Mouse (Mus musculus) heart, postnatal 4 days (tissue): ENCODE results near the gene Cdc37. TPM values are rescaled to one million over a fixed set of nuclear protein-coding genes. Genes with fewer than 3 reads are reported as not detected.
A peak's percentile ranks its signal among the peaks of the same experiment; 100 is the strongest.
"Not testable (repeated sequence)": the region's sequence is repeated elsewhere in the genome, so short reads cannot be mapped to it uniquely, and the experiment has no call there.

Source experiments
- DNase-seq: peaks from one replicate; pipeline ENCODE4 v3.0.0; 2021
- total RNA-seq, 2 experiments: library from RNA; stranded (reverse); gene quantifications; 2 replicates each; pipeline ENCODE4 v1.2.3; 2021

The Cdc37 gene
- 100 to 1,000 TPM; 145 to 158 TPM for total RNA-seq

DNA sequence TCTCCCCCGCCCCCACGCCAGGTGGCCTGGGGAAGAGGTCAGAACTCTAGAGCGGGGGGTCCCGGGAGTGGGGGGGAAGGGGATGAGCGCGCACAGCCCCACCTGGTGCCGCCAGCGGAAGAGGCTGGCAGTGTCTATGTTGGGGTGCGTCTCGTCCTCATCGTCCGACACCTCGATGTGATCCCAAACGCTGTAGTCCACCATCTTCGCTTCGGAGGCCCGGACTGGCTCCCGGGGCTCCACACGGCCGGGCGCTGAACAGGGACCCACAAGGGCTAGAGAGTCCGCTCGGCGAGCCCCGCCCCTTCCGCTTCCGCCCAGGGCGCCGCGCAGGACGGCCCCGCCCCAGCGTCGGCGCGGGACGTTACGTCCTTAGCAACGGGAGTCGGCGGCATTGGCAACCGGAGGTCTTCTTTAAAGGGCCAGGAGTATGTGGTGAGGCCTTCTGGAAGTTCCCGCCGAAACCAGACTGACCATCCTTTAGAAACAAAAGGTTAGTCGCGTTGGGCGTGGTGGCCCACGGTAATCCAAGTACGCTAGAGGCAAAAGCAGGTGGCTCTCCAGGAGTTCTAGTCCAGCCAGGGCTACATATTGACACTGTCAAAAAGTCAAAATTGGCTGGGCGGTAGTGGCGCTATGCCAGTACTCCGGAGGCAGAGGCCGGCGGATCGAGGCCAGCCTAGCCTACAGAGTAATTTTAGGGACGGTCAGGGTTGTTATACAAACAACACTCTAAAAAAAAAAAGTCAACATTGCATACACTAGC lies at the start of gene Cdc37:
TSS of gene Cdc37 (minus strand) at position 329 of the 766 bp plus-strand sequence.
- peak; percentile 95 for DNase-seq

DNA sequence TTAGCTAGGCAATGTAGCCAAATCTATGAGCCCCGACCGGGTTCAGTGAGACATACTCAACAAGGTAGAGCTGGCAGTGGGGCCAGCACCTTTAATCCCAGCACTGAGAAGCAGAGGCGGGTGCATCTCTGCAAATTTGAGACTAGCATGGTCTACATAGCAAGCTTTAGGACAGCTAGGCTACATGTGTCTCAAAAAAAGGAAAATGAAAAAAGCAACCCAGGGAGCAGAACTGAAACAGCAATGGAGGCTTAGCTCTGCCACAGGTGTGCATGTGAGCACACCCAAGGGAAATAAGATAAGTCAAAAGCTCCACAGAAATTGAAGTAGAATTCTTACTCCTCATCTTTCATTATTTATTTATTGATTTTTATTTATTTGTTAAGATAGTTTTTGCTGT lies 49.2 kb upstream of the Cdc37 start:
- no peak for DNase-seq

DNA sequence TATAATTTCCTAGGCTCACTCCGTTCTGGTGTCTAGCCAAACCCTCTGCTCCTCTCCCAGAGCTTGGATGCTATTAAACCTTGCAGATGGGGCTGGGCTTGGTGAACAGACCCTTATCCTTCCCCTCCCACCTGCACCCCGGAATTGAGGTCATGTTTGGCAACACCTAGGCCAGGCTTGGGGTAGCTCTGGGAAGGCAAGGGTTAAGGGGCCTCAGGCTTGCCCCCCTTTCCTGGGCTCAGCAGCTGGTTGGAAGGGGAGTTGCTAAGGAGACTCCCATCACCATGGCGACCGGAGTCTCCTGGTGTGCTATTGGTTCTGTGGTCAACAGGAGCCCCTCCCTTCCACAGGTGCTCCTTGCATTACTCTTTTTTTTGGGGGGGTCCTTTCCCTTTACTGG lies 48.2 kb upstream of the Cdc37 start:
- DNase-seq = no peak

DNA sequence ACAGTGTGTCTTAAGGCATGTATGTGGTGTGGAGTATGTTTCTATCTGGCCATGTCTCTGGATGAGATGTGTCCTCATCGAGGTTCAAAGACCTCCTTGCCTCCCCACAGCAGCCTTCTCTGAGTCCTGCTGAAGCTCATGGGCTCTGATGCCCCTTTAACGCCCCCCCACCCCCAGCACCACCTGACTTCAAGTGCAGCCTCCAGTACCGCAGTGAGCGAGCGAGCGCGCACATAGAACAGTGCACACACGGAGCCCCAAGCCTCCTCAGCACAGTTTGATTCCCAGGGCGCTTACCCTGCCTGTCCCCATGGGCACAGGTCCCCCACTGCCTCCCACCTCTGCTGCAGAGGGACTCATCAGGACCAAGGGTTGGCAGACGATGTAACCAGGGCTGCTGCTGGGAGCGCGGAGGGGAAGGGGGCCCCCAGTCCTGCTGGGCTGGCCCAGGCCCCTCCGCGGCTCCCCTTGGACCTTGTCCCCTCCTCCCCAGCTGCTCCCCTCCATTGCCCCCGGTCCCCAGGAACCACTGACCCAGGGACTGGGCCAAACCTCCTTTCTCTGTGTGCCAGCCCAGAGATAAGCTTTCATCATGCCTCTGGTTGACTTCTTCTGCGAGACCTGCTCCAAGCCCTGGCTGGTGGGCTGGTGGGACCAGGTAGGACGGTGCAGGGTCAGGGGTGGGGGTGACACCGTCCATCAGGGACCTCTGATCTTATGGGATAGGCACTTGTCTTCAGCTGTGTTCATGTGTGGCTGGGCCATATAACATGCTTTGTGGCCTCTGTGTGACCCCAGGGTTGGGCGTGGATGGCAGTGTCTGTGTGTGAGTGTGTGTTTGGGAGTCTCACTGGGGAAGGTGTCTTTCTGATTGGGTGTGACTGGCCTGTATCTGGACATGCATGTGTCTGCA lies 47.0 kb upstream of the Cdc37 start:
- DNase-seq = no peak

DNA sequence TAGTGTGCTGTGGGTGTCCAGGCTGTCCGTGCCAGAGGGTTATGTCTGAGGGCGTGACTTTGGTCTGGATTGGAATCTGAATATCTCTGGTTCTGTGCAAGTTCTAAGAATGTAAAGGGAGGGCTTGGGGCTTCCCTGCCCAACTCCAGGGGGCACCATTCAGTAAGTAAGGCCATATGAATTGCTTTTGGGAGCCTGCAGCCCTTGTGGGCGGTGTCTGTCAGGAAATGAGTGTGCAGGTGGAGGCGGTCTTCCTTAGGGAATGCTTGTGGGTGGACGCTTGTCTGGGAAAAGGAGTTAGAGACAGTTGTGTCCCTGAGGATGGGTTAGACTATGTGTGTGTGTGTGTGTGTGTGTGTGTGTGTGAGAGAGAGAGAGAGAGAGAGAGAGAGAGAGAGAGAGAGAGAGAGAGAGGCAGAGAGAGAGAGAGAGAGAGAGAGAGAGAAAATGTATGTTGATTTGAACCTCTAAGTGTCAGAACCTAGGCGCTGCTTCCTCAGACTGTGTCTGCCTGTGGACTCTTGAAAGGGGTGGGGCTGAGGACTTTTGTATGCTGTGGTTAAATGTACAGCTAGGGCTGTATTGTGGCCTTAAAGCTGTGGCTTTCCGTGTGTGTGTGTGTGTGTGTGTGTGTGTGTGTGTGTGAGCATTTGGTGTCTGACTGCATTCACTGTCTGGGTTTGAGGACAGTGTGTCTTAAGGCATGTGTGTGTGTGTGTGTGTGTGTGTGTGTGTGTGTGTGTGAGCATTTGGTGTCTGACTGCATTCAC lies 46.1 kb upstream of the Cdc37 start:
- not testable (repeated sequence) for DNase-seq

DNA sequence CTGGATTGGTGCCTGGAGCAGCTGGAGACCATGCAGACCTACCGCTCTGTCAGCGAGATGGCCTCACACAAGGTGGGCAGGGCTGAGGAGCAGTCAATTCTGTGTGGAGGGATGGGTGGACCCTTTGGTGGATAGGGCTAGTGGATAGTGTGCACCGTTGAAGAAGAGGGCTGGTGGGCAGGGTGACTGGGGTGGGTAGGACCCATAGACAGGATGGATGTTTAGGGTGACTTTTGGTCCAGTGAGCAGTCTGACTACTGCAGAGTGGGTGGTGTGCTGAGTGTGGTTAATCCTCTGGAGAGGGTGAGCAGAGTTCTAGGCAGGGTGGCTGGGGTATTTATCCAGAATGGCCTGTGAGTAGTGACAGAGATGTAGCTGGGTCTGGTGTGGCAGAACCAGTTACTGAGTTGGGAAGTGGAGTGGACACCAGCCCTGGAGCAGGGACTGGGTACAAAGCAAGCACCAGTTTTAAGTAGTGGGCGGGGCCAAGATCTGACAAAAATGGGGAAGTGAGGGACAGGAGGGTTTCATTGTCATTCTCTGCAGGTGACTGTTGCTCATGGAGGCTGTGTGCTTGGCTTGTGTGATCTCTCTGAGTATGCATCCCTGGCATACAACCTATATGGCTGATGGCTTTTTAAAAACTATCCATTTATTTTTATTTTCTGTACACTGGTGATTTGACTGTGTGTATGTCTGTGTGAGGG lies 45.2 kb upstream of the Cdc37 start:
- DNase-seq = no peak

DNA sequence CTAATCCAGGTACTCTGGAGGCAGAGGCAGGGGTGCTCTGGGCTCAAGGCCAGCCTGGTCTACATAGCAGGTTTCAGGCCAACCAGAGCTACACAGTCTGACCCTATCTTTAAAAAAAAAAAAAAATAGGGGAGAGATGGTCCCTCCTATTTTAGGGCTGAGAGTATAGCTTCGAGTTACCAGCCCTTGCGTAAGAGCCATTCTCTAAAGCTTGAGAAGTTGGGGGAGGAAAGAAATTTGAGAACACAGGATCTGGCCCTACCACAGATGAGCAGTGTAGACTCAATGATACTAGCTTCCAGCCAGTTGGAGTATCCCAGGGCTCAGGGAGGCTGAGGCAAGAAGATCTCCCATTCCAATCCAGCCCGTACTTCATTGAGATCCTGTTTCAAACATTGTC lies 44.0 kb upstream of the Cdc37 start:
- no peak for DNase-seq

DNA sequence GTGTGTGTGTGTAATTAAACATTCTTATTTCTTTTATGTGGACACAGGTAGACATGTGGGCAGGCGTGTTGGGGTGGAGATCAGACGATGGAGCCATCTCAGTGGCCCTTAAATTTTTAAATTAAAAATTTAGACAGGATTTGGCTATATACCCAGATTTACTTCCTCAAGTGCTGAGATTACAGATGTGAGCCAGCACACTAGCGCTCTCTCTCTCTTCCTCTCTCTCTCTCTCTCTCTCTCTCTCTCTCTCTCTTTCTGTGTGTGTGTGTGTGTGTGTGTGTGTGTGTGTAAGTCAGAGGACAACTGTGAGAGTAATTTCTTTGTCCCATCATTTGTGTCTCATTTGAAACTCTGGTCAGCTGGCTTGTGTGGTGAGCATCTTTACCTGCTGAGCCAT lies 40.9 kb upstream of the Cdc37 start:
- DNase-seq = no peak

DNA sequence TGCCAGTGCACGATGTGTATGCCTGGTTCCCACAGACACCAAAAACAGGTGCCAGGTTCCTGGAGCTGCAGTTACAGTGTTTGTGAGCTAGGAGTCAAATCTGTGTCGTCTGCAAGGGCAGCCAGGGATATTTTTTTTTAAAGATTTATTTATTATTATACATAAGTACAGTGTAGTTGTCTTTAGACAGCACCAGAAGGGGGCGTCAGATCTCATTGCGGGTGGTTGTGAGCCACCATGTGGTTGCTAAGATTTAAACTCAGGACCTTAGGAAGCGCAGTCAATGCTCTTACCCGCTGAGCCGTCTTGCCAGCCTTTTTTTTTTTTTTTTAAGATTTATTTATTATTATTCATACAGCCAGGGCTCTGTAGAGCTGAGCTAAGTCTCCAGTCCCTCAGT lies 40.1 kb upstream of the Cdc37 start:
- DNase-seq = no peak

DNA sequence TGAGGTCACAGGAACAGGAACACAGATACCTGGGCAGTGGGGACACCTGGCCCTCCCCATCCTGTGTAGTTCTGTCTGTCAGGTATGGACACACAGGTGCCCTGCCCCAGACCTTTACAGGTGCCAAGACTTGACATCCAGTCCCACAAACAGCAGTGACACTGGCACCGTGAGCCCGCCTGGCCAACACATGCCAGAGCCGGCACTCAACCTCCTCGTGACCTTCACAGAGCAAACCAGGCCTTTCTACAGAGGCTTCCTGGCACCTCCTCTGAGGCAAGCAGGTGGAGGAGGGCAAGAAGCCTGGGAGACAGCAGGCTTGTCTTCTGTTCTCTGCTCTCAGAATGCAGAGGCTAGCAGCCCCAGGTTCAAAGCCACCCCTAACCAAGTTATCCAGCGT lies 35.7 kb upstream of the Cdc37 start:
- peak; percentile 39 for DNase-seq

DNA sequence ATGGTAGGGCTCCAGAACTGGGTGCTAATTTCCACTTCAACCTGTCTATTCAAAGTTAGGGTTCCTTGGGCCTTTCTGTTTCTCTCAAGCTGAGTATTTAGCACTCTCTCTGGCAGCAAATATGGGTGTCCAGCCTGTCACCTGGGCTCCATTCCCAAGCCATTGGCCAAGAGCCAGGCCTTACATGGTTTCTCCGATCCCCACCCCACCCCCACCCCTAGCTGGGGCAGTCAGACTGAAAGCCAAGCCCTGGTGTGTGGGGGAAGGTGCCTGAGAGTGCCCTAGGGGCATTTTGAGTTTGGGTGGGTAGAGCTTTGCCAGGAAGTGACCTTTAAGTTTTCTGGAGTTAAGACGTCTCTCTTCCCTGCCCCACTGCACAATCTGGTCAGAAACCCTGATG lies 35.0 kb upstream of the Cdc37 start:
- DNase-seq = peak; percentile 83

DNA sequence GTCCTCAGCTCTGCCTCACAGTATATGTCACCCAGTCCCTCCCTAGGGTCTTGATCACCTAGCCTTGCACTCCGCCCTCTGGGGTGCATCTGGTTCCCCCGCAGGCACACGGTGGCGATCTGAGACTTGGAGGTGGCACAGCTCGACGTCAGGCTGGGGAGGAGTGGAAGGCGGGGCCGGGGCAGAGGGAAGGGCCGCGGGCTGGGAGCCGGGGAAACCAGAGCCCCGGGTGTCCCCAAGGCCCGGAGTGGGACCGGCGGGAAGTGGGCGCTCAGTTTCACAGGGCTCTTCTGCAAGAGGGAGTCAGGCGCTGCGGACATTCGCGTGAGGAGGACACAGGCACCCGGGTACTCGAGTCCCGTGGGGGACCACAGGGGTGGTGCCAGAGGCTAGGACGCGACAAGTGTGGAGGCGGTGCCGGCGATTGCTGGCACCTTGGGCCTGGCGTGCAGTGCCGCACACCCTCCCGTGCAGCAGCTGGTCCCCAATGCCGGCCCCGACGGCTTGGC lies 34.2 kb upstream of the Cdc37 start:
- peak; percentile 77 for DNase-seq

DNA sequence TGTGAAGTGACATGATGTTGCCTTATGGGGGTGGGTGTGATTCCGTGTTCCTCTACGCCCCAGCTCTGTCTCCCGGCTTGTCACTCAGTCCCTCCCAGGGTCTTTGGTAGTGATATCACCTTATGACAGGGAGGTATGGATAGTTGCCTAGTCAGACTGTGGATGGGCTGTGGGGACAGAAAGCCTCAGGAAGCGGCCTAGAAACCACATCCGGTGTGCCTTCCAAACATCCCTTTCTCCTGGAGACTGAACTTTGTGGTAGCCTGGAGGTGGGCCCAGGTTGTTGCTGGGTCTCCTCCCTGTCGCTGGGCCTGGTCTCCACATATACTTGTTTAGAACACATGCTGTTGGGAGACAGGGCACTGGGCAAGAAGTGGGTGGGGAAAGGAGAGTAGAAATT lies 33.6 kb upstream of the Cdc37 start:
- no peak for DNase-seq

DNA sequence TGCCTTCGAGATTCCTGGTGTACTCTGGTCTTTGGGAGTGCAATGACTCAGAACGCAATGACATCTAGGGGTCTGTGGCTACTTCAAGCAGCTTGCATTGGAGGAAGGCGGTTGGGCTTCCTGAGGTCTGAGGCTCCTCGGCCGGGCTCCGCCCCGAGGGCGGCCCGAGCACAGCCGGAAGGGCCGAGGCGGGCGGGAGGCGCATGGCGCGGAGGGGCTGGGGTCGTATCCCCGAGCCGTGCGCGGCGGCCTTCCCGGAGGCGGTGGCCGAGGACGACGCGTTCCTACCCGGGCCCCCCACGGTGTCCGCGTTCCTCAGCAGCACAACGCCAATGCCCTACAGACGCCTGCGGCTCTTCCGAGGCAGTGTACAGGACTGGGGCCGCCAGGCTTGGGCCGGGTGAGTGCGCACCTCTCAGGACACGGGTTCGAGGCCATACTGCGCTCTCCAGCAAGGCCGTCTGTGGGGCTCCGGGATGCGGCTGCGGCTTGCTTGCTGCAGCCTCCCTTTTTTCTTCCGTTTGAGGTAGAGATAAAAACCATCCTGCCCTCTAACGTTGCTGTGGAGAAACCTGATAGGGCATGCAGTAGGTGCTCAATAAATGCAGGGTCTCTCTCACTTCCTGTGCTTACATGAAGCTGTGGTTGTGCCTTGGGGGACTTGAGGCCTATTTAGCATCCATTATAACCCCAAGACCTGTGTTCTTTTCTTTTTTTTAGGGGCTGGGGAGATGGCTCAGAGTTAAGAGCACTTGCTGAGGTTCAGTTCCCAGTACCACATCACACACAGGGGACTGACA lies 31.8 kb upstream of the Cdc37 start:
- DNase-seq = peak; percentile 60

DNA sequence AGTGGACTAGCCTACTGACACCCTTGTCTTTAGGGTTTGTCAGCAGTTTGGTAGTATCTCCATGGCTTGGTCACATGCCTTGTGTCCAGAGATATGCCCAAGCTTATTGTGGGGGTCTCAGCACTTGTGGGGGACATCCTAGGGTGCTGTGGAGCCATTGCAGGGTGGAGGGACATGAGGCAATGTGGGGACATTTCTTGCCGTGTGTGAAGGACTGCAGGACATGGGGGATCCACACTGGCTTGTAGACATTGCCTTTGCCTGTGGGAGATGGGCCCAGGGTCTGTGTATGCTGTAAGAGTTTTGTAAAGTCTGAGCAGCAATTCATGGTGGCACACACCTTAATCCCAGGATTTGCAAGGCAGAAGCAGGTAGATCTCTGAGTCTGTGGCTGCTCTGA lies 31.1 kb upstream of the Cdc37 start:
- no peak for DNase-seq

DNA sequence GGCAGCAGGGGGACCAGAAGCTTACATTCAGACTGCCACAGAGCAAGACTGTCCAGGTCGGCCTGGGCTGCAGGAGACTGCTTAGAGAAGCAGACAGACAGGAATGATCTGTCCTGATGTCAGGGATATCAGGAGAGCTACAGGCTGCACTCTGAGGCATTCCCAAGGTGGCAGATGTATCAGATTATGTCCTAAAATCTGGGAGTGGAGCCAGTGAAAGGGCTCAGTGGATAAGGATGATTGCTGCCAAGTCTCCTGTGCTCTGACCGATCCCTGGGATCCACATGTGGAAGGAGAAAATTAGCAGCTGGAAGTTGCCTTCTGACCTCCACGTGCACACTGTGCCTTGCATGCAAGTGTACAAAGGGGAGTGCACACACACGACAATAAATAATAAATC lies 30.6 kb upstream of the Cdc37 start:
- DNase-seq = no peak

DNA sequence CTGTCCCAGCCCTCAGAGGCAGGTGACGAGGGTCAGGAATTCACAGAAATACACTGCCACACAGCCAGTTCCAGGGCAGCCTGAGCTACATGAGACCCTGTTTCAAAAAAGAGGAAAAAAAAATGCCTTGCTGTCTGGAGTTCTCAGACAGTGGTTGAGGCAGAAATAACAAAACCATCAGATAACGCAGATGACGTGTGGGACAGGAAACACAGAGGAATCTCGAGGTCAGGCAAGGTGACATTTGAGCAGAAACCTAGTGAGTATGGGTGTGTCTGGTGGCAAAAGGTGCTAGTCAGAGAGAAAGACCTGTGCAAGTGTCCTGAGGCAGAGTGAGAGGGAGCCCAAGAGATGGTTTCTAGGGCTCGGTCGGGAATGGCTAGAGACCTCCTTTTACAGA lies 22.6 kb upstream of the Cdc37 start:
- DNase-seq = no peak

DNA sequence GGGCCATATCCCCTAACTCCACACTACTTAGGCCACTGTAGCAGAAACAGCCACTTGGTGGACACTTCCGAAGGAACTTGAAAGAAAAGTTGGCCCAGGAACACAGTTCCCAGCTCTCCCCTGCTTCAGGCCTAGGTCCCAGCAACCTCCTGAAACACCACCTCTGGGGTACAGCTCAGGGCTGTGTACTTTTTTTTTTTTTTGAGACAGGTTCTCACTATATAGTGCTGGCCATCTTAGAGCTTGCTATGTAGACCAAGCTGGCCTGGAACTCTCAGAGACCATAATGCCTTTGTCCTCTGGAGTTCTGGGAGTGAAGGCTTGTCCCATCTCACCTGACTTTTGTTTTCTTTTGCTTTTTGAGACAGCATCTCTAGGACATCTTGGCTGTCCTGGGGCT lies 19.4 kb upstream of the Cdc37 start:
- DNase-seq = no peak

DNA sequence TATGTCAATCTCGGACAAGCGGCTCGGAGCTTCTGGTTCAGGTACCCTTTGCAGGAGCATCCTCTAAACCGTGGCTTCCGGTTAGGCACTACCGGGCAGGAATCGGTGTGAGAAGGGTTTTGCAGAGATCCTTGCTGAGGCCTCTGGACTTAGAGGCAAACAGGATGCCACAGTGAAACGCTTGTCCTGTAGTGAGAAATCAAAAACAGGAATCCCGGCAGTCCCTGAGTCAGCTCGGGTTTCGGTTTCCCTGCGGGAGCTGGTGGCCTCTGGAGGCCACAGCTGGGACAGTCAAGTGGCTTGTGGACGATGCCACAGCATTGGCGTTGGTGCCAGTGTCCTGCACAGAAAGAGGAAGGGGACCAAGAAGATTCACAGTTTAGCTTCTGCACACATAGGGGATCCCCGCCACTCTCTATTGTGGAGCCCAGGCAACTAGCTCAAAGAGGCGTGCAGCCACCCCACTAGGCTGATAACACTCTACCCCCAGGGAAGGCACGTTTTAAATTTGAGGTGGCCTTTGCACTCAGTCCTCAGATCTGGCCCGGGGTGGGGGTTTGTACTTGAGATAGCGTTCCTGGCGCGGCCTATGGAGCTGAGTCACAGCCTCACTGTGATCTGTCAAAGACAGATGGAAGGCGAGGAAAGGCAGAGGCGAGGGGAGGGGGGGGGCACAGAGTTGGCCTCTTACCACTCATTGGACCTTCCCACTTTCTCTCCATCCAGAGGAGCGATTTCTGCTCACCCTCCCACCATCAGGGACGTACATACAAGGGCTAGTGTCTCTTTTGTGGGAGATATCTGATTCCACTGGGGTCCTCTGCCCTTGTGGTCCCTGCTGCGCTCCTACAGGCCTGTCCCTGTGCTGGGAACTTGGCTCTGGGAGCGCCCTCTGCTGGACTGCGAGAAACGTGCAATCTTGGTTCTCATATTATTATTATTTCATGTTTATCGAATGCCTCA lies 18.7 kb upstream of the Cdc37 start:
- peak; percentile 87 for DNase-seq
